Mouse (Mus musculus) right cerebral cortex, postnatal 36 days (tissue): Measurements from ENCODE around the gene Armt1.
A peak's percentile ranks its signal among the peaks of the same experiment; 100 is the strongest.

Source experiments
- DNase-seq, 2 experiments: peaks; one replicate each; pipeline ENCODE4 v3.0.0; 2022; ENCODE audit warnings: low spot score in 2 of 2, mixed read lengths in 1 of 2

The Armt1 gene

DNA sequence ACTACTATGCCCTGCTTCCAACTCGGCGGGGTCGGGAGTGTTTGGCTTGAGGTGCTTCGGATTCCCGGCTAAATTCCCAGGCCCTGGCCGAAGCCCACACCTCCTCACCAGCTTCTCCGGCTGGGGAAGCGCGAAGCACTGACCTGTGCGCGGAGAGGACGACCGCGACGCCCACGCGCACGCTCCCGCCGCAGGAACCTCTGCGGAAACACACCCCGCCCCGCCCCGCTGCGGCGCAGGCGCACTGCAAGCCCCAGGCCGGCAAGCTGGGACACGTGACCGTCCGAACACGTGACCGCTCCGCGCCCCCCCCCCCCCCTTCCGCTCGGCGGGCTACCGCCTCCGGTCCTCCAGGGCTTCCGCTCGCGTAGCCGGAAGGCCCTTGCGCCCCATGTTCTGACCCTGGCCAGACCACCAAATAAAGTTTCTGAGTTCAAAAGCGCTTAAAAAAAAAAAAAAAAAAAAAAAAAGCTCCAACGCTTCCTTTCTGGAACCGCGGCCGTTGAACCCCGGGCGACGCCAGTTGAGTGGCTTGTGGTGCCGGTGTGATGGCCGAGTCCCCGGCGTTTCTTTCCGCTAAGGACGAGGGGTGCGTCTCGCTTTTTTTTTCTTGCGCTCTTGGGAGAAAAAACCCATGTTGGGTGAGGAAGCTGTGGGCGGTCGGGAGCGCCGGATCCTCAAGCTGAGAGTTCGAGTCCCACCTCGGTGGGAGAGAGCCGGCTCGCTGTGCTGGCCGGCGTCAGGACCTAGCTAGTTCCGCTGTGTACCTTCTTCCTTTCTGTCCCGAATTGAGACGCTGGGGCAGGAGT is at the start of gene Armt1, which contains the start of gene Rmnd1:
Armt1 (plus strand) TSS at position 345 of the 809 bp plus-strand sequence.
Rmnd1 (minus strand) TSS at position 266 of the 809 bp plus-strand sequence.
- DNase-seq: peak; percentile 91 to 93

GRCm38 (mm10) chr10:4384244-4384643 is 48.0 kb upstream of the Armt1 start:
- DNase-seq: no peak

GRCm38 (mm10) chr10:4386609-4387591 is 45.4 kb upstream of the Armt1 start:
- peak; percentile 94 to 95 for DNase-seq

GRCm38 (mm10) chr10:4387701-4388383 is 44.4 kb upstream of the Armt1 start, which contains the start of gene Zbtb2:
TSS of gene Zbtb2 (minus strand) at chr10:4388108.
- DNase-seq: peak; percentile 53 to 61

- no peak for DNase-seq
Measured at GRCm38 (mm10) chr10:4388384-4388745, 43.9 kb upstream of the Armt1 start.

DNA sequence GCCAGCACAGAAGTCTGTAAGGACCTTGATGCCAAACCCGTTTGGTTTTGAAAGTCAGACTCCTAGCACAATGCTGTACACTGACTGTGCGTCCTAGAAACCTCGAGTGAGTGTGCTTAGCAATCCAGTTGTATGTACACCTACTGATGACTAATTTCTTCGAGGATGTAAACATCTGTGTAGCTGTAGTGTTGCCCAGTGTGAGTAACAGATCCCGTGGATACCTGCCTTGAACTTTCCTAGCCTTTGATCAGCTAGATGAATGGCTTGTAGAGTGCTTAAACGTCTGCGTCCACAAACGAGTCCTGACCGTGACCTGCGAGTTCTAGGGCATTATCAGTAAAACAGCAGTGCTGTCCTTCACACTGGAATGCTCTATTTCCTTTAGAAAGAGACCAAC is 43.2 kb upstream of the Armt1 start:
- no peak for DNase-seq

DNA sequence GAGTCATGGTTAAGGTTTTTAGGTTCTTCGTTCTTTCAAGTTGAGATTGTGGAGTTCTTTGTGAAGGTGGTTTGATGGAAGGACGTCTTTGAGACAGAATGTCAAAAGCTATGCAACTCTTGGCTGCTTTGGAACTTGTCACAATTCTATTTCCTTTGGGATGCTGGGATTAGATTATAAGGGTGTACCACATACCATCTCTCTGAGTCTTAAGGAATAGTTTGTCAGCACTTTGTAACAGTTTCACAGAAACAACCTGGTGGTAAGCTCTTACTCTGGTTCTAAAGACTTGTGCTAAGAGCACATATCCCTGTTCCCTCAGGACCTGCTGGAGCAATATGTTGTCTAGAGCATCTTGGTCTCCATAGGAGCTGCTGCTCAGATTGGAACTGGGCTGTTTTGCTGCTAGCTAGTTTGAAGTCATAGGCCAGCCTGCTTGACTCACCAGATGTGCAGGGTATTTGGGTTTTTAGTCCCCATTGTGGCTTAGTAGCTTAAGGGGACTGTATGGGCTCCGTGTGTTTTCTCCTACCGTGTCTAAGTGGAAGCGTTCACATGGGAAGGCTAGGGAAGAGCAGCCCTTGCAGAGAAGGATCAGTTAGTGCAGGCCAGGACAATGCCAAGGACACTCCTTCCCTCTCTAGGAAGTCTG is 42.7 kb upstream of the Armt1 start:
- DNase-seq: no peak

GRCm38 (mm10) chr10:4390550-4390949 is 41.7 kb upstream of the Armt1 start:
- no peak for DNase-seq

- no peak for DNase-seq
Measured at GRCm38 (mm10) chr10:4391076-4391475, 41.2 kb upstream of the Armt1 start.

DNA sequence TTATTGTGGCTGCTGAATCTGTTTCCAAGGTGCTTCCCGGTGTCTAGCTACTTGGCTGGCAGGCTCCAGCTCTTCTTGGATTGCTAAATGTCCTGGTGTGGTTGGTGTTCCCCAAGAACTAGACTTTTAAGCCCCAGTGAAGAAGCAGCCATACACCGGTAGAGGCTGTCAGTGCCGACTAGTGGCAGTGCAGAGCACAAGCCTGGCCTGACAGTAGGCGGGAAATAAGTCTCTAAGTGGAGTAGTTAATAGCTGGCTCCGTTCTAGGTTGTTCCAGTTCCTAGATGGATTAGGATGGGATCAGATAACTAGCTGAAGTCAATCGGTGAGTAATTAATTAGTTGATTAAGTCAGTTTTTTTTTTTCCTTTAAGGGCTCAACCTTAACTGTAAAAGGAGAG is 40.4 kb upstream of the Armt1 start:
- no peak for DNase-seq

GRCm38 (mm10) chr10:4395321-4395720 is 36.9 kb upstream of the Armt1 start:
- DNase-seq: no peak

DNA sequence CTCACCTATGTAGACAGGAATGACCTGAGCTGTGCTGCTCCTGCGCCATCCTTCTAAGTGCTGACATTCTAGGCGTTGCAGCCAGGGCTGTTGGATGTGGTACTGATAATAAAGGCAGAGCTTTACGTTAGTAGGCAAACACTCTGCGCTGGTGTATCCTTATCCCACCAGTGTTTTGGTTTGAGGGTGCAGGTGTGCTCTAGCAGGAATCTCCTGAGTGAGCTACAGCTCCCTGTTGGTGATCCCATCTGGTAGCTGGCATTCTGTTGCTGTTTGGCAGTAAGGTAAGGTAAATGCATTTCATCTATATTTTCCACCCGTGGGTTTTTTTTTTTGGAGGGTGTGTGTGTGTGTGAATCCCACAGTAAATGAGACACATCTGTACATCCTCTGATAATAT is 34.2 kb upstream of the Armt1 start:
- no peak for DNase-seq

- DNase-seq: no peak
Measured at GRCm38 (mm10) chr10:4404895-4405491, 27.3 kb upstream of the Armt1 start.

DNA sequence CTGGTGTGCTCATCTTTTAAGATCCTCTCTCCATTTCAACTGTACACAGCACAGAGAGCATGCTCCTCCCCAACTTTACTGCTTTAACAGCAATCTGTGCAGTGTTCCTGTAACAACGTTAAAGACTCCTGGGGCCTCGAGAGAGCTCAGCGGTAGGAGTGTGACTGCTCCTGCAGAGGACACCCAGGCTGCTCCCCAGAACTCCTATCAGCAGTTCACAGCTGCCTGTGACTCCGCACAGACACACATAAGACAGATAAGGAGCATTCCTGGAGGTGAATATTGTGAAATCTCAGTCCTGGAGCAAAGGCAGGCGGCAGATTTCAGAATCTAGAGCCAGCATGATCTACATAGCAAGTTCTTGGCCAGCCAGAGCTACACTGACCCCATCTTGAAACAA is 26.8 kb upstream of the Armt1 start:
- no peak for DNase-seq

GRCm38 (mm10) chr10:4407191-4407590 is 25.1 kb upstream of the Armt1 start:
- DNase-seq: no peak

DNA sequence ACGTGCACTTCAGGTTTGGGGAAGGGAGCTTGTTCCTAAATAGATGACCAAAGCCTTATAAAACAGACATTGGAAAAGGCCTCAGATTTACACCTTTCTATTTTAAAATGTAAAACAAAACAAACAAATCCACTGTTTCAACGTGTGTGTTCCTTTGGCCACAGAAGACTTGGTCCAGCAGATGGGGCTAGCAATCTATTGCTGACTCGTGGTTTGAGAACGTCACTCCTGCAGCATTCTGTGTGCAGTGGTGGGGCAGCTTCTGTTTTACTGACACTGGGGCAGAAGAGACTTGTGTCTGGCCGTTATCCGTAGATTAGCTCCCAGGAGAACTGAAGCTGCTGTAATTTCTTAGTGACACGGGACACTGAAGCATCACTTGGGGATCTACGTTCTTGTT is 7.0 kb upstream of the Armt1 start:
- no peak for DNase-seq

DNA sequence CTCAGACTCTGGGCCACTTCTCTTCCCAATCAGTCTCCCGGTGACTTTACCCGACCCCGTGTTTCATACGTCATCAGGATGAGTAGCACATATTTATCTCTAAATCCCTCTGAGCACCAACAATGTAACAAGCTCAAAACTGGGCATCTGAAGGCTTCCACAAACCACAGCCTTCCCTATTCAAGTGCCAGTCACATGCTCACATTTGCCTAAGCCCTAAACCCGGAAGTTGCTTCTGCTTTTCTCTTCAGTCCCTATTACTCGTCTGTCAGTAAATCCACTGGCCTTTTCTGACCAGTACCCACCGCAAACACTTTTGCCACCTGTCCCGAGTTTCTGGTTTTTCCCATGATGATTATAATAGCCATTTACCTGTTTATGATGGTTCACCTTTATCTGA is 1.9 kb upstream of the Armt1 start:
- no peak for DNase-seq

GRCm38 (mm10) chr10:4430826-4431225 is 1.4 kb upstream of the Armt1 start:
- no peak for DNase-seq

GRCm38 (mm10) chr10:4431746-4432122 is 533 bp upstream of the Armt1 start:
- no peak for DNase-seq

- no peak for DNase-seq
Measured at GRCm38 (mm10) chr10:4432996-4433755, 909 bp downstream of the Armt1 start.
